Mouse (Mus musculus): Measurements from ENCODE around the gene Gm49673. TPM values are rescaled to one million over a fixed set of nuclear protein-coding genes. Genes with fewer than 3 reads are reported as not detected.
"Not testable (repeated sequence)": the region's sequence is repeated elsewhere in the genome, so short reads cannot be mapped to it uniquely, and the experiment has no call there.

The Gm49673 gene
- polyA plus RNA-seq, 1 experiment from 2014 or later: 0.62 TPM

DNA sequence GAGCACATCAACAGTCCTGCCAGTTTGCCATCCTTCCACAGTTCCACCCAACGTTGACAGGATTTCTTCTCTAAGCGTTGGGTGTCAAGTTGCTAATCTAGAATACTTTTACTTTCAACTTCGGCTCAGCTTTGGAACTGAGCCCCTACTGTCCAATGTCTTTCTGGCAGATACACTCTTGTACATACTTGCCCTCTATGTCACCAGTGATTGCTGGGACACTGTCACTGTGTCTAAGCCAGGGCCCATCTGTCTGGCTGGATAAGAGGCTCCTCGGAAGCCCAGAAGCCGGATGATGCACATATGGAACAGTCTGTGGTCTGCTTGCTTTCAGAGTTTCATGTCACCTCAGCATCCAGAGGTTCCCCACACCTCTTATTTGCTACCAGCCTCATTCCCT is 51.4 kb downstream of the Gm49673 start:
- H3K27ac ChIP-seq; ATAC-seq (replicated peaks; ENCODE audit: low FRiP score, low read depth); H3K27me3 ChIP-seq (ENCODE audit: insufficient read depth, low read length); H3K4me3 ChIP-seq (replicated peaks; ENCODE audit: low read depth, low read length); H3K9ac ChIP-seq (ENCODE audit: low read depth, low read length); H3K4me1 ChIP-seq (replicated peaks; ENCODE audit: insufficient read depth, low read length); DNase-seq (ENCODE audit: low spot score); H3K4me2 ChIP-seq (ENCODE audit: low read length); H3K36me3 ChIP-seq (ENCODE audit: insufficient read depth, low read length); H3K9me3 ChIP-seq (replicated peaks; ENCODE audit: low read length): not testable (repeated sequence)
- 57% methylated on average over 3 of the region's 5 CpGs for WGBS

DNA sequence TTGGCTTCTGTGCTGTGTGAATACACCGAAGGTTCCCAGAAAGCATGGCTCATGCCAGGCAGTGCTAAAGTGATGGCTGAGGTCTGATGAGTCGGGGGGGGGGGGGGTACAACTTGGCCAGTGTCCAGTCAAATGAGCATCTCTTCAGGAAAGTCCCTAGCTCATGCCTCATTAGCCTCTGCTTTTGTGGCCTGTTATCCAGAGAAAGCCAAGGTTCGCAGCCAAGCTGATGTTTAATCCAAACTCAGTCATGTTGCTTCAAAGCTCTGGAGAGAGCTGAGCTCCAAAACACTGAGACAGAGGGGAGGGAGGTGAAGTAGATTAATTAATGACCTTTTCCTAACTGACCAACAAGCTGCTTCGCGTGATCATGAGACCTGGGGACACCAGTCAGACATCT is 51.9 kb downstream of the Gm49673 start:
- DNase-seq (ENCODE audit: low spot score); H3K4me3 ChIP-seq (replicated peaks; ENCODE audit: low read depth, low read length); H3K4me1 ChIP-seq (replicated peaks; ENCODE audit: insufficient read depth, low read length); H3K4me2 ChIP-seq (ENCODE audit: low read length); H3K9ac ChIP-seq (ENCODE audit: low read depth, low read length); H3K36me3 ChIP-seq (ENCODE audit: insufficient read depth, low read length); H3K27ac ChIP-seq; H3K27me3 ChIP-seq (ENCODE audit: insufficient read depth, low read length); H3K9me3 ChIP-seq (replicated peaks; ENCODE audit: low read length): not testable (repeated sequence)
- WGBS: 58% methylated on average over 2 of the region's 5 CpGs
- peak; percentile 82 for ATAC-seq (replicated peaks; ENCODE audit: low FRiP score, low read depth)

DNA sequence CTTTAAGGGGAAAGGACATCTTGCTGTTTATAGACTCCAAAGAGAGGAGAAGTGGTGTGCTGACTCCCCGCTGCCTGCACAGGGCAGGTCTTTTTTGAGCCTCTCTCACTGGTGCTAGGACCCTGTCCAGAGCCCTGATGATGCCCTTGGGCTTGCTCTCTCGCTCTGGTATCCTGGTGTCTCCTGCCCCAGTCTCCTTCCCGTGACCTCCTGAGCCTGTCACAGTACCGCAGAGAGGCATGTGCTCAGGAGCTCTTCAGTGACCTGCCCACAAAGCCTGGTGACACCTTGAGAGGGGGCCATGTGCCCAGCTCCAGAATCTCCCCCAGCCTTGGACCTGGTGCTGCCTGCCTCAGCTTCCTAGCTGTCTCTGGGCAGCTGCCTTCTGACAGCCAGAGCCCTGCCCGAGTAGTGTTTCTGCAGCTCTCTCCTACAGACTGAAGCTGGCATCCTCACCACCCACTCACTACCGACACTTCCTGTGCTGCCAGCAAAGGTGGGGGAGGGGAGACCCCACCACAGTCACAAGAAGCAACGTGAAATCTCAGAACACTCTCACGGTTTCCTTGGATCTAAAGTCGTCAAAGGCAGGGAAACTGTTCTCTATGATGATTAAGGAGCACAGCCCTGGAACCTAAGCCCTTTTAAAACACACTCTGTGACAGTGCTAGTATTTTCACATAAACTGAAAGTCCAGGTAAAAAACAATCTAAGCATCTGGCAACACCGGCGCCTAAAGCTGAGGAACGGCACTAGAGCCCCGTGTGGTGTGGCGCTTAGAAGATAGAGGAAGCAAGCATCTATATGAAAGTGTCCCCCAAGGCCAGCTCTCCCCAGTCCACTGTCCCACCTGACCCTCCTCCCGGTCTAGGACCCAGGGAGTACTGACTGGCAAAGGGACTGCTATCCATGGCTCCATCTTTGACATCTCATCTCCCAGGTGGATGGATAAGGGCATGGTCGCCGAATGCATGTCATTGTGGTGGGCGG is 54.8 kb downstream of the Gm49673 start:
- not testable (repeated sequence) for H3K27me3 ChIP-seq (ENCODE audit: insufficient read depth, low read length)
- WGBS: 47% methylated on average over 3 of the region's 18 CpGs

DNA sequence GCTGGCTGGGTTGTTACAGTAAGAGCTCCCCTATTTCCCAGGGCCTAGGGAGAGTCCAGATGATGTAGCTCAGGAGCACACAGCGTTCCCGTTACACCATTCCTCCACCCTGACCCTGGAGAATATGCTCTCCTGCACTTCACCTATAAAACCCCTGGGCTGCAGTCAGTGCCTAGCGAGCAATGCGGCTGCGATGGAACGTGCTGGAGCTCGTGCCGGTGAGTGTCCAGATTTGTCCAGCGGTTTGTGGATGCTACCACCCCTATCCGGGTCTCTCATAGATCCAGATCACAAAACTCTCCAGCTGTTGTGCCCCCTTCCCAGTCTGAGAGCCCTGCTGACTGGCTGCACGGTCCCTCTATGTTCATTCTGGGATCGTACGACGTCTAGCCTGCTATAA is 56.3 kb downstream of the Gm49673 start:
- not testable (repeated sequence) for H3K9me3 ChIP-seq (replicated peaks; ENCODE audit: low read length); H3K36me3 ChIP-seq (ENCODE audit: insufficient read depth, low read length); DNase-seq (ENCODE audit: low spot score)

More for the DNA sequence above, 54.8 kb downstream of the Gm49673 start:
- H3K9ac ChIP-seq (ENCODE audit: low read depth, low read length); H3K4me3 ChIP-seq (replicated peaks; ENCODE audit: low read depth, low read length); H3K4me2 ChIP-seq (ENCODE audit: low read length); ATAC-seq (replicated peaks; ENCODE audit: low FRiP score, low read depth); H3K9me3 ChIP-seq (replicated peaks; ENCODE audit: low read length); H3K27ac ChIP-seq; H3K36me3 ChIP-seq (ENCODE audit: insufficient read depth, low read length); H3K4me1 ChIP-seq (replicated peaks; ENCODE audit: insufficient read depth, low read length); DNase-seq (ENCODE audit: low spot score): not testable (repeated sequence)

DNA sequence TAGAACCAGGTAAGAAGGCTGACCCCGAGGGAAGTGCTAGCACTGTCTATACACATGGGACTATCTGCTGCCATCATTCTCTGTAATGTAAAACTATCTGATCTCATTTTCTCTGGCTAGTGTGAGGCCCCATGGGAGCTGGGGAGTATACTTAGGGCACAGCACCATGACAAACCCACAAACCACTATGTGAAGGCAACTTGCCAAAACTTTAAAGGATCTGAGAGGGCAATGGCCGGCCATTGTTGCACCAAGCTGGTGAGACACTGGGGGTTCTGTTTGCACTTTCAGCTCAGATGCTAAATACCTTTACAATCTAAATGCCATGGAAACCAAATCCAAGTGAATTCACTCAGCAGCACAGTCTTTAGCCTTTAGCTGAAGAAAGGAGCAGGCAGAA is 77.7 kb downstream of the Gm49673 start:
- 97% methylated on average over 1 of the region's 2 CpGs for WGBS
- H3K4me1 ChIP-seq (replicated peaks; ENCODE audit: insufficient read depth, low read length); H3K9me3 ChIP-seq (replicated peaks; ENCODE audit: low read length); H3K9ac ChIP-seq (ENCODE audit: low read depth, low read length); H3K4me3 ChIP-seq (replicated peaks; ENCODE audit: low read depth, low read length); ATAC-seq (replicated peaks; ENCODE audit: low FRiP score, low read depth); H3K4me2 ChIP-seq (ENCODE audit: low read length); DNase-seq (ENCODE audit: low spot score); H3K27me3 ChIP-seq (ENCODE audit: insufficient read depth, low read length); H3K36me3 ChIP-seq (ENCODE audit: insufficient read depth, low read length); H3K27ac ChIP-seq: not testable (repeated sequence)

More for the DNA sequence above, 56.3 kb downstream of the Gm49673 start:
- not testable (repeated sequence) for ATAC-seq (replicated peaks; ENCODE audit: low FRiP score, low read depth); H3K4me3 ChIP-seq (replicated peaks; ENCODE audit: low read depth, low read length); H3K4me1 ChIP-seq (replicated peaks; ENCODE audit: insufficient read depth, low read length); H3K27ac ChIP-seq; H3K4me2 ChIP-seq (ENCODE audit: low read length); H3K9ac ChIP-seq (ENCODE audit: low read depth, low read length); H3K27me3 ChIP-seq (ENCODE audit: insufficient read depth, low read length)
- 75% methylated on average over 14 of the region's 14 CpGs for WGBS

DNA sequence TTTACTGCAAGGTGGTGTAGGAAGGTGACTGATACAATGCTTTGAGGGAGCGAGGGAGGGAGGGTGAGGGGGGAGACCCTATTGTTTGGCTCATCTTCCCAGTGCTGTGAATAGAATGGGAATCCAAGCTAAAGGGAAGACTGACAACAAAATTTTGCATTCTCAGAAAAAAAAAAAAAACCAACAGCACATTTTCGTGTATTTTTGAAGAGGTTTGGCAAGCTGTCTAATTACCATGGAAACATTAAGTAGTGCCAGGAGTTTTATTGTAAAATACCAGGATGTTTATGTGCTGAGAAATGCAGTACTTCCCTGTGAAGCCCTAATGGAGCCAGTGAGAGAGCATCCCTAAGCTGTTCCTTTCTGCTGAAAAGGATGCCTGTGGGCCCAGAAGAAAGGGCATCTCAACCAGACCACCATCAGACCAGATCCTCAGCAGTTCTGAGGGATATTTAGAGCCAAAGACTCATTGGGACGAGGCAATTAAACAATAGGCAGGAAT is 90.9 kb downstream of the Gm49673 start:
- H3K9ac ChIP-seq (ENCODE audit: low read depth, low read length); H3K4me1 ChIP-seq (replicated peaks; ENCODE audit: insufficient read depth, low read length); H3K9me3 ChIP-seq (replicated peaks; ENCODE audit: low read length); H3K4me2 ChIP-seq (ENCODE audit: low read length); H3K36me3 ChIP-seq (ENCODE audit: insufficient read depth, low read length); DNase-seq (ENCODE audit: low spot score); ATAC-seq (replicated peaks; ENCODE audit: low FRiP score, low read depth); H3K4me3 ChIP-seq (replicated peaks; ENCODE audit: low read depth, low read length); H3K27me3 ChIP-seq (ENCODE audit: insufficient read depth, low read length); H3K27ac ChIP-seq: not testable (repeated sequence)
- WGBS: 64% methylated on average over 2 of the region's 3 CpGs

DNA sequence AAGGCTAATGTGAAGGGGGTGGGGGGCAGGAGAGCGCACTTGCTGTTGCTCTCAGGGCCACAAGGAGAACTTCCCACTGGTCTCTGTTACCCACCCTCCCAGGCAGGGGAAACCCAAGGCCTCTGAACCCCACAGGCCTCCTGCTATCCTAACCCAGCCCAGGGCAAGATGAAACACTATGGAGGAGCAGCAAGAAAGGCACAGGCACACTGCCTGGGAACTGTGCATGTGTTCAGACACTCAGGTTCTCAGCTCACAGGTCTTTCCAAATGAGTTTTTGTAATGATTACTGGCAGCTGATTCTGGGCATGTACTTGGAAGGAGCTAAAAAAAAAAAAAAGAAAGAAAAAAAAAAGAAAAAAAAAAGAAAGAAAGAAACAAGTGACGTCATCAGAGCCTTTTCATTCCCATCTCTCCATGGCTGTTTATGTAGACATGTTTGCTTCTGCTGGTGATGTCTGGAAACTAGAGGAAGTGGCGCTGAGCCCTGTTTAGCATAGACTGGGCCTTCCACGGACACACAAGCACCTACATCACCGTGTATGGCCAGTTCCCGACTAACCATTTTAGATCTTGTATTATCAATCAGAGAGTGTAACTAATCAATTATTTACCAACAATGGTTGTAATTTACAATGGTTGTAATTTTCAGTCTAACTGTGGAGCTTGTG is 91.5 kb downstream of the Gm49673 start:
- not testable (repeated sequence) for H3K9me3 ChIP-seq (replicated peaks; ENCODE audit: low read length); H3K4me1 ChIP-seq (replicated peaks; ENCODE audit: insufficient read depth, low read length); H3K9ac ChIP-seq (ENCODE audit: low read depth, low read length); H3K36me3 ChIP-seq (ENCODE audit: insufficient read depth, low read length); DNase-seq (ENCODE audit: low spot score); H3K27me3 ChIP-seq (ENCODE audit: insufficient read depth, low read length); H3K27ac ChIP-seq; ATAC-seq (replicated peaks; ENCODE audit: low FRiP score, low read depth); H3K4me2 ChIP-seq (ENCODE audit: low read length); H3K4me3 ChIP-seq (replicated peaks; ENCODE audit: low read depth, low read length)
- WGBS: 87% methylated on average over 4 of the region's 6 CpGs
